Mouse (Mus musculus) hindbrain, embryonic 11.5 days (tissue): Measurements from ENCODE around the gene Rab24. TPM values are rescaled to one million over a fixed set of nuclear protein-coding genes. Genes with fewer than 3 reads are reported as not detected.

Experiments
- ATAC-seq: fragments of 200-750 bp; cut with Nextera tagmentation; 2 replicates; pipeline ENCODE4 v1.8.0; 2017; ENCODE audit warnings: mild to moderate bottlenecking, moderate TSS enrichment, moderate library complexity; ENCODE audit not compliant: low FRiP score
- DNase-seq: peaks from one replicate; pipeline ENCODE4 v3.0.0-alpha.2; 2015; ENCODE audit warnings: low spot score
- H3K27ac ChIP-seq: fragments of 300-500 bp; sonication (generic); 2 replicates; pipeline ENCODE4 v1.5.1; 2014; ENCODE audit warnings: mild to moderate bottlenecking, low read depth, low read length
- H3K27me3 ChIP-seq: fragments of 300-500 bp; sonication (generic); 2 replicates; pipeline ENCODE4 v1.6.1; 2014; ENCODE audit warnings: mild to moderate bottlenecking, low read length, moderate library complexity, mixed read lengths; ENCODE audit not compliant: control insufficient read depth, insufficient read depth
- H3K36me3 ChIP-seq: fragments of 300-500 bp; sonication (generic); 2 replicates; pipeline ENCODE4 v1.6.1; 2014; ENCODE audit warnings: mild to moderate bottlenecking, low read length, moderate library complexity, mixed read lengths; ENCODE audit not compliant: control insufficient read depth, insufficient read depth
- H3K4me1 ChIP-seq: fragments of 300-500 bp; sonication (generic); replicated peaks from 2 replicates; pipeline ENCODE4 v1.6.1; 2014; ENCODE audit warnings: low read length, mixed read lengths; ENCODE audit not compliant: control insufficient read depth, insufficient read depth
- H3K4me2 ChIP-seq: fragments of 300-500 bp; sonication (generic); replicated peaks from 2 replicates; pipeline ENCODE4 v1.6.1; 2014; ENCODE audit warnings: mild to moderate bottlenecking, low read depth, low read length
- H3K4me3 ChIP-seq: fragments of 300-500 bp; sonication (generic); 2 replicates; pipeline ENCODE4 v1.5.1; 2014; ENCODE audit warnings: low read depth, low read length
- H3K9ac ChIP-seq: fragments of 300-500 bp; sonication (generic); 2 replicates; pipeline ENCODE4 v1.6.1; 2014; ENCODE audit warnings: low read depth, low read length
- H3K9me3 ChIP-seq: fragments of 300-500 bp; sonication (generic); 2 replicates; pipeline ENCODE4 v1.6.1; 2016; ENCODE audit warnings: low read length; ENCODE audit not compliant: control insufficient read depth
- WGBS: fragments of 180-500 bp; shearing (Covaris S2); extraction: QIAGEN DNeasy Blood & Tissue Kit; methylation state at CpG from one replicate; pipeline ENCODE4 v1.1.7; 2014; 5-methylcytosine and 5-hydroxymethylcytosine counted together
- polyA plus RNA-seq: library from polyadenylated mRNA; unstranded; fragments of >200 nt; fragmentation: Nextera tagmentation; extraction: Ambion mirVana; gene quantifications from 2 replicates; pipeline ENCODE4 v1.2.1, GENCODE M21; 2014

Gene Rab24
- 90.2 and 90.9 TPM in 2 replicates for polyA plus RNA-seq

- peaks cover 5% of the 10 kb centered on the region; the same call in 1 of the 2 replicates for H3K4me1 ChIP-seq
- peak within 1 kb of the TSS; percentile 72 for H3K4me3 ChIP-seq
- H3K27ac ChIP-seq = 0 out of 2 replicates have a peak within 1 kb of the TSS, but pooled peaks have one; percentile 43
- under 1% methylated on average over 68 of the region's 73 CpGs for WGBS
- DNase-seq = peak; percentile 95
- H3K4me2 ChIP-seq = peak within 1 kb of the TSS; percentile 93
- ATAC-seq = peak; percentile 93
- no peaks in the 10 kb centered on the region for H3K9me3 ChIP-seq
- peaks cover 8% of the 10 kb centered on the region for H3K36me3 ChIP-seq
- no peaks in the 10 kb centered on the region for H3K27me3 ChIP-seq
- H3K9ac ChIP-seq = peak within 1 kb of the TSS; percentile 91
These were observed at the start of gene Rab24 for GRCm38 (mm10) chr13:55321434-55322129. Rab24 (minus strand) TSS chr13:55321946.

DNA sequence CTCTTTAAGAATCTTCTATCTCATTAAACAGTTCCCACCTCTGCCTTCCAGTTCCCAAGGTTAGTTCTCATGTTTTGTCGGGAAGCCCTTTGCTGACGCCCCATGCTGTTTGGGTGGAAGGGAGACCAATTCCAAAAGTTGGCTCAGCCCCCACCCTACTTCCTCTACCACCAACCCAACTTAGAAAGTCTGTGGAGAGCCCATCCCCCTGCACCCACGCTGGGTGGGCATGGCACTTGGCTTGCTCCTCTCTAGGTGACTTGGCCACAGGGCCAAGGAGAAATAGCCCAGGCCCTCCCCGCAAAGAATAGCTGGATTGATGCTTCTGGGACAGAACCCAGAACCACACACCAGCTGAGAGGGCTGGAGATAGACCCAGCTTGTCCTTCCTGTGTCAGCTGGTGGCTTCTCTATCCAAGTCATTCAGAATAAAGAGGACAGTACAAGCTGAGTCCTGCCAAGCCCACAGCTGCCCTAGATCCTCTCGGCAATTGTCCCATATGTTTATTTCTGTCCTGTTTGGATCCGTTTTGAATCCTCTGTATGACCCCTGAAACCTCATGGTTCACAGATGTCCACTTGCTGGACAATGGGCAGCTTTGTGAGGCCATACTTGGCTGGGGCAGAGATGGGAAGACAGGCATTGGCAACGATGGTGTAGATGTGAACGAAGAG, 49.4 kb upstream of the Rab24 start:
- Histone ChIP-seq H3K9ac (no peak overlapping the region), H3K27me3 (peaks cover 3% of the 10 kb centered on the region; the same call in 1 of the 2 replicates), H3K9me3 (no peaks in the 10 kb centered on the region), H3K36me3 (no peaks in the 10 kb centered on the region), H3K4me3 (no peak overlapping the region), H3K27ac (no peak overlapping the region), H3K4me1 (no peaks in the 10 kb centered on the region), H3K4me2 (no peak overlapping the region)
- DNase-seq = no peak
- 71% methylated on average over 8 of the region's 8 CpGs for WGBS
- ATAC-seq = no peak

GRCm38 (mm10) chr13:55370234-55370633, 48.5 kb upstream of the Rab24 start:
- WGBS = 77% methylated on average over 3 of the region's 3 CpGs
- Histone ChIP-seq H3K9me3 (no peaks in the 10 kb centered on the region), H3K4me3 (no peak overlapping the region), H3K36me3 (no peaks in the 10 kb centered on the region), H3K27me3 (peaks cover 3% of the 10 kb centered on the region; the same call in 1 of the 2 replicates), H3K27ac (no peak overlapping the region), H3K4me1 (no peaks in the 10 kb centered on the region), H3K4me2 (no peak overlapping the region), H3K9ac (no peak overlapping the region)
- ATAC-seq (no peak), DNase-seq (no peak)

GRCm38 (mm10) chr13:55369531-55370114, 47.9 kb upstream of the Rab24 start, which contains the start of gene Rgs14:
Rgs14 (plus strand) TSS chr13:55369732.
- DNase-seq (no peak), ATAC-seq (no peak)
- 66% methylated on average over 13 of the region's 13 CpGs for WGBS
- peaks cover 3% of the 10 kb centered on the region; the same call in 1 of the 2 replicates for H3K27me3 ChIP-seq
- no peak within 1 kb of the TSS for H3K4me3 ChIP-seq
- H3K36me3 ChIP-seq = no peaks in the 10 kb centered on the region
- H3K9me3 ChIP-seq = no peaks in the 10 kb centered on the region
- no peaks in the 10 kb centered on the region for H3K4me1 ChIP-seq
- no peak within 1 kb of the TSS for H3K9ac ChIP-seq
- H3K27ac ChIP-seq = no peak within 1 kb of the TSS
- no peak within 1 kb of the TSS for H3K4me2 ChIP-seq

- WGBS = 81% methylated on average over 7 of the region's 7 CpGs
- no peaks in the 10 kb centered on the region for H3K27me3 ChIP-seq
These were observed 46.7 kb upstream of the Rab24 start for GRCm38 (mm10) chr13:55368401-55368800.

GRCm38 (mm10) chr13:55362453-55363060, 40.8 kb upstream of the Rab24 start, which contains the start of gene Lman2:
Lman2 (minus strand) TSS chr13:55362783.
- Histone ChIP-seq H3K27me3 (no peaks in the 10 kb centered on the region), H3K4me1 (no peaks in the 10 kb centered on the region; the same call in 1 of the 2 replicates), H3K36me3 (no peaks in the 10 kb centered on the region), H3K4me3 (peak within 1 kb of the TSS; percentile 97), H3K4me2 (peak within 1 kb of the TSS; percentile 65), H3K27ac (peak within 1 kb of the TSS; percentile 89), H3K9me3 (no peaks in the 10 kb centered on the region), H3K9ac (peak within 1 kb of the TSS; percentile 94)
- DNase-seq (peak; percentile 96), ATAC-seq (peak; percentile 97)
- under 1% methylated on average over 35 of the region's 35 CpGs for WGBS

More at GRCm38 (mm10) chr13:55368401-55368800, 46.7 kb upstream of the Rab24 start:
- ATAC-seq = no peak
- Histone ChIP-seq H3K36me3 (no peaks in the 10 kb centered on the region), H3K9ac (no peak overlapping the region), H3K4me3 (no peak overlapping the region), H3K27ac (no peak overlapping the region), H3K4me1 (no peaks in the 10 kb centered on the region), H3K4me2 (no peak overlapping the region), H3K9me3 (no peaks in the 10 kb centered on the region)
- no peak for DNase-seq

DNA sequence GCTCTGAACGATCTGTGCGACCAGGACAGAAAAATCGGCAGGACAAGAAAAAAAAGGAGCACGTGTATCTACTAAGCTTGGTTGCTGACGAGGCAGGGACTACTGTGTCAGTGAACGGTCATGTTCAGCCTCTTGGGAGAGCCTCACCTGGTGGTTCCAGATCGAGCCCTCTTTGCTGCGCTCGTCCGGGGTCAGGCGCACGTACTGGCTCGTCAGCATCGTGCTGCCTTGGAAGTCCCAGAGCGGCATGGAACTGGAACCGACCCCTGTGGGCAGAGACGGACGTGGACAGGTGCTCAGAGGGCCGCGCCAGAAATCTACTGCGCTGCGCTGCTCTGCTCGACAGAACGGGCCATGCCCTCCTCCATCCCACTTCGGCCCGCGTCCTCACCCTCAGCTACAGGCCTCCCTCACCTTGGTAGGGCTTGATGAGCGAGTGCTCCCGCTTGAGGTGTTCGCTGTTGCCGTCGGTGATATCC, 40.3 kb upstream of the Rab24 start:
- peak overlapping the region; percentile 89 for H3K27ac ChIP-seq
- DNase-seq = no peak
- H3K4me2 ChIP-seq = peak overlapping the region; percentile 65
- ATAC-seq = peak; percentile 70
- H3K9ac ChIP-seq = peak overlapping the region; percentile 94
- H3K9me3 ChIP-seq = no peaks in the 10 kb centered on the region
- H3K36me3 ChIP-seq = no peaks in the 10 kb centered on the region
- peak overlapping the region; percentile 97 for H3K4me3 ChIP-seq
- WGBS = 1% methylated on average over 32 of the region's 32 CpGs
- no peaks in the 10 kb centered on the region for H3K27me3 ChIP-seq
- H3K4me1 ChIP-seq = no peaks in the 10 kb centered on the region; the same call in 1 of the 2 replicates

DNA sequence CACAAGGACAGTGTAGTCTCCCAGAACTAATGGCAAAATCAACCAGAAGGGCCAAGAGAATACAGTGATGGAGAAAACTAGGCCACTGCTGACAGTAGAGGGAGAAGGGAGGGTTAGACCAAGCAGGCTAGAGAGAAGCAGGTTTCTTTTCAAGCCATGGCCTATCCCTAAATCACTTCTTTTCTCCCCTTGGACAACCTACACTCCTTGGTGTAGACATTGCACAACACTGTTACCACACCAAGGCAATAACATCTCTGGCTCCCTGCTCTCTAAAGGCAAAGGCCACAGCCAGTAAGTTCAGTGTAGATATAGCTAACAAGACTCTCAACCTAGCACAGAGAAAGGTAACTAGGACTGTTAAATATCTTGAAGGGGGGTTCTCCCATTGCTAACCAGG, 39.4 kb upstream of the Rab24 start:
- H3K27ac ChIP-seq = no peak overlapping the region
- H3K4me2 ChIP-seq = peak overlapping the region; percentile 65
- no peak for DNase-seq
- peak overlapping the region; percentile 28; the same call in 1 of the 2 replicates for H3K9ac ChIP-seq
- H3K4me3 ChIP-seq = peak overlapping the region; percentile 97
- ATAC-seq = no peak
- H3K27me3 ChIP-seq = no peaks in the 10 kb centered on the region
- H3K36me3 ChIP-seq = no peaks in the 10 kb centered on the region
- H3K9me3 ChIP-seq = no peaks in the 10 kb centered on the region
- no peaks in the 10 kb centered on the region; the same call in 1 of the 2 replicates for H3K4me1 ChIP-seq
